Mouse (Mus musculus): Measurements from ENCODE around the gene Suv39h2. TPM values are rescaled to one million over a fixed set of nuclear protein-coding genes. Genes with fewer than 3 reads are reported as not detected.

The Suv39h2 gene
- polyA plus RNA-seq, 1 experiment from 2014 or later = 24.3 TPM

DNA sequence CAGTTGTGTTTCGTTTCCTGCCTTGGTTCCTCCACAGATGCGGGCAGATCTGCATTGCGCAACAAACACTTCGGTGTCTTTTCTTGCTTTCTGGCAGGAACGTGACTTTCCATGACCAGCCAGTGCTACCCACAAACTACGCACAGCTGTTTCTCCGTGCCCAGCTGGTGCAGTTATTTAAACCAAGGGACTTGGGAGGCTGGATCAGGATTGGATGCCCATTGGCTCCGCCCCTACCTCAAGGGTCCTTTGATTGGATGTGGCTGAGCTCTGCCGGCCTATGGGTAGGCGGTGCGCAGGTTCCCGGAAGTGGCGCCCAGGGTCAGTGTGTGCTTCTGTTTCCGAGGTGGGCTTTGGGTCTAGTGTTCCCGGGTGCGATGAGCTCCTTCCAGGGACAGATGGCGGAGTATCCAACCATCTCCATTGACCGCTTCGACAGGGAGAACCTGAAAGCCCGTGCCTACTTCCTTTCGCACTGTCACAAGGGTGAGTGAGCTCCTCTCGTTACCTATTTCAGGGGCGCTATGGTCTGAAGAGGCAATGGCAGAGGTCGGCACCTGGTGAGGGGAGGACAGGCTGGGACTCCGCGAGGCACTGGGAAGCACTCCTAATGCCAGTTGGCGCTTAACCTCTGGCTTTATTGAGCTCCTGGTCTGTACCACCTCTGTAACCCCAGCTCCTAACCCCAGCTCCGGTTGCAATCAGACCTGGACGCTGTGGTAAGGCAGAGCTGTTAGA lies 50.8 kb downstream of the Suv39h2 start, which contains the start of gene Dclre1c:
Dclre1c (plus strand) TSS at position 291 of the 738 bp plus-strand sequence.
- H3K4me3 ChIP-seq (ENCODE audit: low read depth, low read length) = peak within 1 kb of the TSS; percentile 65
- H3K4me1 ChIP-seq (ENCODE audit: insufficient read depth) = no peaks in the 10 kb centered on the region
- DNase-seq (peak; percentile 95), ATAC-seq (ENCODE audit: insufficient read depth) (peak; percentile 99)
- H3K9me3 ChIP-seq (ENCODE audit: low read depth, low read length) = no peaks in the 10 kb centered on the region
- H3K4me2 ChIP-seq = peak within 1 kb of the TSS; percentile 92
- H3K27ac ChIP-seq (ENCODE audit: low read depth) = no peak within 1 kb of the TSS
- TF ChIP-seq CTCF (IDR thresholded peaks at IDR 0.05; ENCODE audit: low read depth) = no peak
- H3K27me3 ChIP-seq (ENCODE audit: insufficient read depth, low read length) = no peaks in the 10 kb centered on the region
- H3K9ac ChIP-seq = peak within 1 kb of the TSS; percentile 59
- 1% methylated on average over 29 of the region's 29 CpGs for WGBS
- H3K36me3 ChIP-seq (ENCODE audit: insufficient read depth) = no peaks in the 10 kb centered on the region

DNA sequence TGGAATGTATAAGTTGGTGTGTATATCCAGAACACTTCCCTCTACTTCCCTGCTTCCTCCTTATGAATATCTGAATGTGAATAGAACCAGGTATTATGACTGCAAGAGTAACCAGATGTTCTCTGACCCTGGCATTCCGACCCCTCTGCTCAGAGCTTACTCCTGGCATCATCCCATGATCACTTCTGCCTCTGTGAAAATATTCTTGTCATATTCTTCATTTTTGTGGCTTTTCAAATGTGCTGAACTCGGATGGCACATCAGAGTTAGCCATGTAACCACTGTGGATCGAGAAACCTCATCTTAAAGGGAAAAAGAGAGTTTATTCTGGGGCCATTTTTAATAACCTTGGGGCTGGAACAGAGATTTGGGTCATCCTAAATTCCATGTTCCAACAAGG lies 52.3 kb downstream of the Suv39h2 start, which contains the start of gene Meig1:
Meig1 (minus strand) TSS at position 101 of the 400 bp plus-strand sequence.
- Histone ChIP-seq H3K9ac (no peak within 1 kb of the TSS), H3K9me3 (ENCODE audit: low read depth, low read length) (no peaks in the 10 kb centered on the region), H3K27ac (ENCODE audit: low read depth) (no peak within 1 kb of the TSS), H3K4me1 (ENCODE audit: insufficient read depth) (no peaks in the 10 kb centered on the region), H3K36me3 (ENCODE audit: insufficient read depth) (no peaks in the 10 kb centered on the region), H3K27me3 (ENCODE audit: insufficient read depth, low read length) (no peaks in the 10 kb centered on the region), H3K4me2 (peak within 1 kb of the TSS; percentile 92), H3K4me3 (ENCODE audit: low read depth, low read length) (no peak within 1 kb of the TSS; the same call in 1 of the 2 replicates)
- 57% methylated on average over 3 of the region's 3 CpGs for WGBS
- no peak for DNase-seq
- no peak for ATAC-seq (ENCODE audit: insufficient read depth)
- TF ChIP-seq CTCF (IDR thresholded peaks at IDR 0.05; ENCODE audit: low read depth) = no peak

DNA sequence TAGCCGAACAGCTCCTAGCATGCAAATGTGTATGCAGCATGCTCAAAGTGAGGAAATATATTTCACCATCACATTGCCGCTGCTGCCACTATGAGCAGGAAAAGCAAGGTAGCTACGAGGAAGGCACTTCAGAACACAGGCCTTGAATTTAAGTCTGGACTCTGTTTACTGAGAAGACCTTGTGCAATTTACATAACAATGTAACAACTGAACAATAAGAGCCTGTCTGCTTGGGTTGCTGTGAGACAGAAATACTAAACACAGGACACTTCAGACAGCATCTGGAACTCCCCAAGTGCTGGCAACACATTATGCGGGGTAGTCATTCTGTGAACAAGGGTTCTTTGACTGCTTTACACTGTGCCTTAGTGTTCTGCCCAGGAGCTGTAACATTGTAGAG lies 54.7 kb downstream of the Suv39h2 start:
- Histone ChIP-seq H3K27ac (ENCODE audit: low read depth) (no peak overlapping the region), H3K4me1 (ENCODE audit: insufficient read depth) (no peaks in the 10 kb centered on the region), H3K4me3 (ENCODE audit: low read depth, low read length) (no peak overlapping the region), H3K9me3 (ENCODE audit: low read depth, low read length) (no peaks in the 10 kb centered on the region), H3K4me2 (no peak overlapping the region), H3K27me3 (ENCODE audit: insufficient read depth, low read length) (no peaks in the 10 kb centered on the region), H3K9ac (no peak overlapping the region), H3K36me3 (ENCODE audit: insufficient read depth) (no peaks in the 10 kb centered on the region)
- DNase-seq = no peak
- no peak for TF ChIP-seq CTCF (IDR thresholded peaks at IDR 0.05; ENCODE audit: low read depth)
- whole genome bisulfite sequencing = 65% methylated on average over 4 of the region's 4 CpGs
- no peak for ATAC-seq (ENCODE audit: insufficient read depth)

DNA sequence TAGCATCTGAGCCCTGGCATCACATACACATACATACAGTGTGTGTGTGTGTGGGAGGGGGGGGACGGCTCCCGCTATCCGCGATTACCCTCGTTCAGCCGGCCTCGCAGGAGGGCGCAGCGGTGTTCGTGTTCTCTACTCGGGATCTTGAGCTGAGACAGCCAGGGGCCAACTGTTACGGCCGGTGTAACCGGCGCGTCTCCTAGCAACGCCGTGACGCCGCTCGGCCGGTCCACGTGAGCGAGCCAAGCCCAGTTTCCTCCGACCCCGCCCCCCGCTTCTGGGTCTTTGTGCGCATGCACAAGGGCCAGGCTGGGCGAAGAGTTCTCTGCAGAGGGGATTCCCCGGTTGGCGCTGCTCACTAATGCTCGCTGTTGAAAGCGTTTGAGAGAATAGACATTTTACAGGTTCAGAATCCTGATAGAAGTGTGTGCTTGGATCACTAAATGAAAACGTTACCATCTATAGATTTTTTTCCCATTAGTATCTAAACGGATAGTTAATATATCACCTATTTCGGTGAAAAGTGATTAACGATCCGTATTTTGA lies 55.9 kb downstream of the Suv39h2 start:
- H3K9ac ChIP-seq = peak overlapping the region; percentile 41
- no peaks in the 10 kb centered on the region for H3K36me3 ChIP-seq (ENCODE audit: insufficient read depth)
- ATAC-seq (ENCODE audit: insufficient read depth) (peak; percentile 97), DNase-seq (peak; percentile 97)
- 1% methylated on average over 38 of the region's 38 CpGs for WGBS
- peak overlapping the region; percentile 76 for H3K4me2 ChIP-seq
- H3K27ac ChIP-seq (ENCODE audit: low read depth) = no peak overlapping the region
- H3K27me3 ChIP-seq (ENCODE audit: insufficient read depth, low read length) = no peaks in the 10 kb centered on the region
- peak overlapping the region; percentile 45 for H3K4me3 ChIP-seq (ENCODE audit: low read depth, low read length)
- TF ChIP-seq CTCF (IDR thresholded peaks at IDR 0.05; ENCODE audit: low read depth) = 0 out of 2 replicates have a peak, but pooled peaks have one; percentile 4
- H3K4me1 ChIP-seq (ENCODE audit: insufficient read depth) = no peaks in the 10 kb centered on the region
- H3K9me3 ChIP-seq (ENCODE audit: low read depth, low read length) = no peaks in the 10 kb centered on the region

DNA sequence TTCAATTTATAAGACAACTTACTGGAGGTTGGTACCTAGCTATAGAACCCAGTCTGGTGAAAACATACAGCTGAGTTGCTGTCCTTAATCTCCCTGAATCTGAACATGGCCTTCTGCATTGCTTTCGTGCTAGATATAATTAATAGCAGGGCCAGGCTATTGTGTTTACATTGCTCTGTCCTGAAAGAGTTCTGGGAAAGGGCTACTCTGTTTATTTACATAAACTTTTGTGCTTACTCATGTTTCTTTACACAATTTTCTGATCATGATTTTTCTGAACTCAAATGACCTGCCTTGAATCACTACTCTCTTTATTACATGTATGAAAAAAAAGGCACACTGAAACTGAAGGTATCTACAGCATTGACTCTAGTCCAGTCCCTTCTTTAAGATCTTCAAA lies 59.2 kb downstream of the Suv39h2 start:
- Histone ChIP-seq H3K36me3 (ENCODE audit: insufficient read depth) (no peaks in the 10 kb centered on the region), H3K4me1 (ENCODE audit: insufficient read depth) (no peaks in the 10 kb centered on the region), H3K9me3 (ENCODE audit: low read depth, low read length) (no peaks in the 10 kb centered on the region), H3K27me3 (ENCODE audit: insufficient read depth, low read length) (no peaks in the 10 kb centered on the region), H3K4me3 (ENCODE audit: low read depth, low read length) (no peak overlapping the region), H3K27ac (ENCODE audit: low read depth) (no peak overlapping the region), H3K9ac (no peak overlapping the region), H3K4me2 (no peak overlapping the region)
- DNase-seq (no peak), ATAC-seq (ENCODE audit: insufficient read depth) (no peak)
- no peak for TF ChIP-seq CTCF (IDR thresholded peaks at IDR 0.05; ENCODE audit: low read depth)
- WGBS = 20% methylated on average over 1 of the region's 1 CpGs

DNA sequence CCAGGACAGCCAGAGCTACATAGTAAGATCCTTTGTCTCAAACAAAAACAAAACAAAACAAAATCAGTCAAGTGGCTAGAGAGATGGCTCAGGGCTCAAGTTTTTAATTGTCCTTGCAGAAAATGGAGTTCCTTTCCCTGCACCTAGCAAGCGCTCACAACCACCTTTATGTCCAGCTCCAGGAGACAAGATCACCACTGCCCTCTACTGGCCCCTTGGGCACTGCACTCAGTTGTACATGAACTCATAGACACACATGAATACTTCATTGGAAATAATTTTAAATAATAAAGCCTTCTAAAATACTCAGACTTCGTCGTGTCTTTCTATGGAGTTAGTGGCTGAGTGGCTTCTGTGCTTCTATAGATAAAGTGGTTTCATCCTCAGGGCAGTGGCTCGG lies 60.6 kb downstream of the Suv39h2 start:
- DNase-seq = peak; percentile 81
- no peaks in the 10 kb centered on the region for H3K36me3 ChIP-seq (ENCODE audit: insufficient read depth)
- TF ChIP-seq CTCF (IDR thresholded peaks at IDR 0.05; ENCODE audit: low read depth) = peak; percentile 75
- WGBS = 32% methylated on average over 4 of the region's 4 CpGs
- no peak for ATAC-seq (ENCODE audit: insufficient read depth)
- H3K27ac ChIP-seq (ENCODE audit: low read depth) = no peak overlapping the region
- H3K4me3 ChIP-seq (ENCODE audit: low read depth, low read length) = no peak overlapping the region
- H3K9me3 ChIP-seq (ENCODE audit: low read depth, low read length) = no peaks in the 10 kb centered on the region
- no peak overlapping the region for H3K9ac ChIP-seq
- no peak overlapping the region for H3K4me2 ChIP-seq
- H3K4me1 ChIP-seq (ENCODE audit: insufficient read depth) = no peaks in the 10 kb centered on the region
- H3K27me3 ChIP-seq (ENCODE audit: insufficient read depth, low read length) = no peaks in the 10 kb centered on the region

DNA sequence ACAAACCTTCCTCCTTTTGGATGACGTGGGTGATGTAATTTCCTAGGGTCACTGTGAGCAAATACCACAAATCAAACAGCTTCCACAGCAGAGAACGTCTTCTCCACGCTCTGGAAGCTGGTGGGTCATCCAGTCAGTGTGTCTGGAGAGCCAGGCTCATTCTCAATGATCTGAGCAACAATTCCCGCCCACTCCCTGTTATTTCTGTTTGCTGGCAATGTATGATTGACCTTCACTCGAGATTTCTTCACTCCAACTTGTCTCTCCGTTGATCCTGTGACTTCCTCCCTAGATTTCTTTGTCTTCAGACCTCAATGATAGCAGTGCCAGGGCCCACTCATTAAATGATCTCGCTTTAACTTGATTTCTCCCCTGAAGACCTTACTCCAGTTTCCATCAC lies 67.1 kb downstream of the Suv39h2 start:
- Histone ChIP-seq H3K9me3 (ENCODE audit: low read depth, low read length) (no peaks in the 10 kb centered on the region), H3K4me1 (ENCODE audit: insufficient read depth) (no peaks in the 10 kb centered on the region), H3K36me3 (ENCODE audit: insufficient read depth) (no peaks in the 10 kb centered on the region), H3K27me3 (ENCODE audit: insufficient read depth, low read length) (no peaks in the 10 kb centered on the region), H3K27ac (ENCODE audit: low read depth) (no peak overlapping the region), H3K9ac (no peak overlapping the region), H3K4me3 (ENCODE audit: low read depth, low read length) (no peak overlapping the region), H3K4me2 (no peak overlapping the region)
- no peak for TF ChIP-seq CTCF (IDR thresholded peaks at IDR 0.05; ENCODE audit: low read depth)
- WGBS = 61% methylated on average over 7 of the region's 7 CpGs
- no peak for ATAC-seq (ENCODE audit: insufficient read depth)
- no peak for DNase-seq

Measured in lung, embryonic 14.5 days (tissue).